Mouse (Mus musculus) stomach, postnatal 0 days (tissue): ENCODE results near the gene Scamp1.

Experiments
- CTCF ChIP-seq: IDR thresholded peaks from 2 replicates; pipeline ENCODE4 v1.5.1; 2016; ENCODE audit warnings: antibody characterized with exemption, low read depth, mild to moderate bottlenecking, moderate library complexity
- EP300 ChIP-seq: optimal IDR thresholded peaks from 2 replicates; pipeline ENCODE3; 2016; ENCODE audit warnings: antibody characterized with exemption

DNA sequence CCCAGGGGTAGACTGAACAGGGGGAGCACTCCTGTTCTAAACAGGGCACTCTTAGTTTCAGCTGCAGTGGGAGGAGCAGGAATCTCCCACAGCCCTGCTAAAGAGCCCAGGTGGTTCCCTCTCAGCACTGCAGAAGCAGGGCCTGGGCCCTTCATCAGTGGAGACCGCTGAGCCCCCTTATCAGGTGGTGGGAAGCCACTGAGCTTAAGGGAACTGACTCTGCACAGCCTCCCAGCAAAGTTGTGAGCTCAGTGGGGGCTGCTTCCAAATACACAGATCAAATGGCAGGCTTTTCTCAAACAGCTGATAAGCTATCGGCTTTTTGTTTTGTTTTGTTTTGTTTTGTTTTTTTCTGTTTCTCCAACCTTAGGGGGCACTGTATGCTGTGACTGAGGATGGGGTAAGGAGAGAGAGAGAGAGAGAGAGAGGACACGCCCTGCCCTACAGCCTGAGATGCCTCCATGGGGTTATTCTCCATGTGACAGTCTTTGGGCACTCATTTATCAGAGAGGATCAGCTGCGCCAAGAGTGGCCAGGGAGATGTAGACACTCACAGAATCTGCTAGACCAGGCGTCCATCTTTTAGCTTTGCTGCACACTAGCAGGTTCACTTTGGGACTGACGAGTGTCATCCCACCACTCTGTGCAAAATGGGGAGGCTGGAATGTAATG is 110.1 kb downstream of the Scamp1 start:
- TF ChIP-seq CTCF = no peak
- TF ChIP-seq EP300 = no peak
